Mouse (Mus musculus): ENCODE results near the gene Ctdspl. TPM values are rescaled to one million over a fixed set of nuclear protein-coding genes. Genes with fewer than 3 reads are reported as not detected.

Gene Ctdspl
- total RNA-seq (2012; rRNA removed): 2.9 and 3.3 TPM in 2 replicates

GRCm38 (mm10) chr9:118926111-118926650, at the start of gene Ctdspl:
Gene Ctdspl, plus strand, starts transcription at chr9:118926453.
- no peak for DNase-seq (ENCODE audit: low read depth, low spot score)
- no peaks in the 10 kb centered on the region for H3K9me3 ChIP-seq (ENCODE audit: control insufficient read depth, insufficient read depth, low read depth, low read length)
- in situ Hi-C loops (cut with MboI; ENCODE audit: low sequenced_read_pairs in 2 of 2, unreplicated experiment in 2 of 2): no loop called here
- TF ChIP-seq ZNF384 (IDR thresholded peaks at IDR 0.05; ENCODE audit: low read depth, low read length) (no peak), CHD2 (IDR thresholded peaks at IDR 0.05; ENCODE audit: low read depth, low read length) (no peak), MAFK (IDR thresholded peaks at IDR 0.05; ENCODE audit: insufficient read depth, low read depth, low read length) (no peak), ZC3H11A (IDR thresholded peaks at IDR 0.05; ENCODE audit: borderline replicate concordance, low read depth, low read length) (no peak), HCFC1 (IDR thresholded peaks at IDR 0.05; ENCODE audit: borderline replicate concordance, insufficient read depth, low read length) (no peak)
- peak within 1 kb of the TSS; percentile 72 for H3K9ac ChIP-seq (ENCODE audit: insufficient read depth, low read depth, low read length, poor library complexity, severe bottlenecking)
- H3K4me3 ChIP-seq (ENCODE audit: insufficient read depth in 1 of 2, low read depth in 1 of 2, low read length in 2 of 2, poor library complexity in 1 of 2, severe bottlenecking in 1 of 2): peak within 1 kb of the TSS; percentile 88 to 92
- peaks cover 0 to 6% of the 10 kb centered on the region in 2 experiments; a peak in 1 of 4 replicates for H3K4me1 ChIP-seq (ENCODE audit: control insufficient read depth in 2 of 2, insufficient read depth in 2 of 2, low read length in 2 of 2, poor library complexity in 1 of 2)
- H3K27ac ChIP-seq (ENCODE audit: insufficient read depth, low read depth, low read length, poor library complexity, severe bottlenecking): no peak within 1 kb of the TSS
- H3K36me3 ChIP-seq (ENCODE audit: control insufficient read depth, insufficient read depth, low read length, poor library complexity, severe bottlenecking): no peaks in the 10 kb centered on the region

- Histone ChIP-seq H3K36me3 (ENCODE audit: control insufficient read depth, insufficient read depth, low read length, poor library complexity, severe bottlenecking) (no peaks in the 10 kb centered on the region), H3K27ac (ENCODE audit: insufficient read depth, low read depth, low read length, poor library complexity, severe bottlenecking) (no peak overlapping the region)
- in situ Hi-C loops (cut with MboI; ENCODE audit: low sequenced_read_pairs in 2 of 2, unreplicated experiment in 2 of 2): no loop called here
Observed at GRCm38 (mm10) chr9:118876902-118877301, 49.4 kb upstream of the Ctdspl start.

GRCm38 (mm10) chr9:118877365-118878008, 48.8 kb upstream of the Ctdspl start:
- no peak overlapping the region for H3K27ac ChIP-seq (ENCODE audit: insufficient read depth, low read depth, low read length, poor library complexity, severe bottlenecking)
- no peaks in the 10 kb centered on the region for H3K36me3 ChIP-seq (ENCODE audit: control insufficient read depth, insufficient read depth, low read length, poor library complexity, severe bottlenecking)
- H3K4me1 ChIP-seq (ENCODE audit: control insufficient read depth in 2 of 2, insufficient read depth in 2 of 2, low read length in 2 of 2, poor library complexity in 1 of 2): no peaks in the 10 kb centered on the region
- H3K4me3 ChIP-seq (ENCODE audit: insufficient read depth in 1 of 2, low read depth in 1 of 2, low read length in 2 of 2, poor library complexity in 1 of 2, severe bottlenecking in 1 of 2): no peak overlapping the region
- no peak for DNase-seq (ENCODE audit: low read depth, low spot score)
- H3K9ac ChIP-seq (ENCODE audit: insufficient read depth, low read depth, low read length, poor library complexity, severe bottlenecking): no peak overlapping the region
- no peak for TF ChIP-seq HCFC1 (IDR thresholded peaks at IDR 0.05; ENCODE audit: borderline replicate concordance, insufficient read depth, low read length)
- no peak for TF ChIP-seq ZC3H11A (IDR thresholded peaks at IDR 0.05; ENCODE audit: borderline replicate concordance, low read depth, low read length)
- TF ChIP-seq MAFK (IDR thresholded peaks at IDR 0.05; ENCODE audit: insufficient read depth, low read depth, low read length): no peak
- TF ChIP-seq ZNF384 (IDR thresholded peaks at IDR 0.05; ENCODE audit: low read depth, low read length): no peak
- no peak for TF ChIP-seq CHD2 (IDR thresholded peaks at IDR 0.05; ENCODE audit: low read depth, low read length)
- in situ Hi-C loops (cut with MboI; ENCODE audit: low sequenced_read_pairs in 2 of 2, unreplicated experiment in 2 of 2): no loop called here
- no peaks in the 10 kb centered on the region for H3K9me3 ChIP-seq (ENCODE audit: control insufficient read depth, insufficient read depth, low read depth, low read length)

More at GRCm38 (mm10) chr9:118876902-118877301, 49.4 kb upstream of the Ctdspl start:
- H3K4me1 ChIP-seq (ENCODE audit: control insufficient read depth in 2 of 2, insufficient read depth in 2 of 2, low read length in 2 of 2, poor library complexity in 1 of 2): no peaks in the 10 kb centered on the region
- H3K4me3 ChIP-seq (ENCODE audit: insufficient read depth in 1 of 2, low read depth in 1 of 2, low read length in 2 of 2, poor library complexity in 1 of 2, severe bottlenecking in 1 of 2): no peak overlapping the region
- H3K9me3 ChIP-seq (ENCODE audit: control insufficient read depth, insufficient read depth, low read depth, low read length): no peaks in the 10 kb centered on the region
- no peak overlapping the region for H3K9ac ChIP-seq (ENCODE audit: insufficient read depth, low read depth, low read length, poor library complexity, severe bottlenecking)
- DNase-seq (ENCODE audit: low read depth, low spot score): no peak
- TF ChIP-seq CHD2 (IDR thresholded peaks at IDR 0.05; ENCODE audit: low read depth, low read length) (no peak), MAFK (IDR thresholded peaks at IDR 0.05; ENCODE audit: insufficient read depth, low read depth, low read length) (no peak), ZNF384 (IDR thresholded peaks at IDR 0.05; ENCODE audit: low read depth, low read length) (no peak), HCFC1 (IDR thresholded peaks at IDR 0.05; ENCODE audit: borderline replicate concordance, insufficient read depth, low read length) (no peak), ZC3H11A (IDR thresholded peaks at IDR 0.05; ENCODE audit: borderline replicate concordance, low read depth, low read length) (no peak)

GRCm38 (mm10) chr9:118878596-118878995, 47.7 kb upstream of the Ctdspl start:
- H3K4me1 ChIP-seq (ENCODE audit: control insufficient read depth in 2 of 2, insufficient read depth in 2 of 2, low read length in 2 of 2, poor library complexity in 1 of 2): no peaks in the 10 kb centered on the region
- no peak overlapping the region for H3K27ac ChIP-seq (ENCODE audit: insufficient read depth, low read depth, low read length, poor library complexity, severe bottlenecking)
- in situ Hi-C loops (cut with MboI; ENCODE audit: low sequenced_read_pairs in 2 of 2, unreplicated experiment in 2 of 2): no loop called here
- no peak overlapping the region for H3K9ac ChIP-seq (ENCODE audit: insufficient read depth, low read depth, low read length, poor library complexity, severe bottlenecking)
- no peak for DNase-seq (ENCODE audit: low read depth, low spot score)
- H3K9me3 ChIP-seq (ENCODE audit: control insufficient read depth, insufficient read depth, low read depth, low read length): no peaks in the 10 kb centered on the region
- no peak overlapping the region for H3K4me3 ChIP-seq (ENCODE audit: insufficient read depth in 1 of 2, low read depth in 1 of 2, low read length in 2 of 2, poor library complexity in 1 of 2, severe bottlenecking in 1 of 2)
- no peaks in the 10 kb centered on the region for H3K36me3 ChIP-seq (ENCODE audit: control insufficient read depth, insufficient read depth, low read length, poor library complexity, severe bottlenecking)
- no peak for TF ChIP-seq ZC3H11A (IDR thresholded peaks at IDR 0.05; ENCODE audit: borderline replicate concordance, low read depth, low read length)
- no peak for TF ChIP-seq MAFK (IDR thresholded peaks at IDR 0.05; ENCODE audit: insufficient read depth, low read depth, low read length)
